Mouse (Mus musculus): ENCODE data around the gene Cpd. TPM values are rescaled to one million over a fixed set of nuclear protein-coding genes. Genes with fewer than 3 reads are reported as not detected.

Gene Cpd
- polyA plus RNA-seq, 1 experiment from 2014 or later: 6.1 TPM

GRCm38 (mm10) chr11:76836317-76836716 lies 10.5 kb downstream of the Cpd start:
- H3K36me3 ChIP-seq (ENCODE audit: control insufficient read depth, insufficient read depth, low read length): peaks cover 7% of the 10 kb centered on the region
- H3K27me3 ChIP-seq (ENCODE audit: control insufficient read depth, insufficient read depth, low read depth, low read length): no peaks in the 10 kb centered on the region
- H3K4me2 ChIP-seq (ENCODE audit: low read length): no peak overlapping the region
- no peak overlapping the region for H3K9ac ChIP-seq (ENCODE audit: low read depth, low read length)
- H3K4me3 ChIP-seq (ENCODE audit: low read depth, low read length): no peak overlapping the region
- H3K9me3 ChIP-seq (replicated peaks; ENCODE audit: control insufficient read depth, low read length, poor library complexity, severe bottlenecking): no peaks in the 10 kb centered on the region
- 74% methylated on average over 6 of the region's 6 CpGs for WGBS
- H3K27ac ChIP-seq (ENCODE audit: low read length): no peak overlapping the region
- no peak for ATAC-seq
- peaks cover 5% of the 10 kb centered on the region; the same call in 1 of the 2 replicates for H3K4me1 ChIP-seq (ENCODE audit: control insufficient read depth, insufficient read depth, low read length)

- no peak overlapping the region for H3K4me2 ChIP-seq (ENCODE audit: low read length)
- WGBS: 81% methylated on average over 5 of the region's 5 CpGs
- no peaks in the 10 kb centered on the region for H3K27me3 ChIP-seq (ENCODE audit: control insufficient read depth, insufficient read depth, low read depth, low read length)
- no peak overlapping the region for H3K27ac ChIP-seq (ENCODE audit: low read length)
- H3K4me1 ChIP-seq (ENCODE audit: control insufficient read depth, insufficient read depth, low read length): peaks cover 5% of the 10 kb centered on the region; the same call in 1 of the 2 replicates
- peaks cover 7% of the 10 kb centered on the region for H3K36me3 ChIP-seq (ENCODE audit: control insufficient read depth, insufficient read depth, low read length)
- no peak overlapping the region for H3K9ac ChIP-seq (ENCODE audit: low read depth, low read length)
- H3K4me3 ChIP-seq (ENCODE audit: low read depth, low read length): no peak overlapping the region
- no peaks in the 10 kb centered on the region for H3K9me3 ChIP-seq (replicated peaks; ENCODE audit: control insufficient read depth, low read length, poor library complexity, severe bottlenecking)
- ATAC-seq: no peak
Observed at GRCm38 (mm10) chr11:76835868-76836267, 10.9 kb downstream of the Cpd start.

GRCm38 (mm10) chr11:76834665-76835064 lies 12.2 kb downstream of the Cpd start:
- H3K9me3 ChIP-seq (replicated peaks; ENCODE audit: control insufficient read depth, low read length, poor library complexity, severe bottlenecking): no peaks in the 10 kb centered on the region
- 88% methylated on average over 1 of the region's 1 CpGs for WGBS
- H3K27me3 ChIP-seq (ENCODE audit: control insufficient read depth, insufficient read depth, low read depth, low read length): no peaks in the 10 kb centered on the region
- ATAC-seq: no peak
- H3K4me2 ChIP-seq (ENCODE audit: low read length): no peak overlapping the region
- H3K4me1 ChIP-seq (ENCODE audit: control insufficient read depth, insufficient read depth, low read length): peaks cover 5% of the 10 kb centered on the region; the same call in 1 of the 2 replicates
- no peak overlapping the region for H3K4me3 ChIP-seq (ENCODE audit: low read depth, low read length)
- no peak overlapping the region for H3K9ac ChIP-seq (ENCODE audit: low read depth, low read length)
- H3K27ac ChIP-seq (ENCODE audit: low read length): no peak overlapping the region
- peaks cover 5% of the 10 kb centered on the region for H3K36me3 ChIP-seq (ENCODE audit: control insufficient read depth, insufficient read depth, low read length)

GRCm38 (mm10) chr11:76824885-76825265 lies 21.9 kb downstream of the Cpd start:
- H3K27ac ChIP-seq (ENCODE audit: low read length): no peak overlapping the region
- H3K4me2 ChIP-seq (ENCODE audit: low read length): no peak overlapping the region
- no peaks in the 10 kb centered on the region for H3K9me3 ChIP-seq (replicated peaks; ENCODE audit: control insufficient read depth, low read length, poor library complexity, severe bottlenecking)
- H3K9ac ChIP-seq (ENCODE audit: low read depth, low read length): no peak overlapping the region
- no peak overlapping the region for H3K4me3 ChIP-seq (ENCODE audit: low read depth, low read length)
- WGBS: 90% methylated on average over 9 of the region's 9 CpGs
- no peak for ATAC-seq
- H3K36me3 ChIP-seq (ENCODE audit: control insufficient read depth, insufficient read depth, low read length): no peaks in the 10 kb centered on the region
- no peaks in the 10 kb centered on the region for H3K4me1 ChIP-seq (ENCODE audit: control insufficient read depth, insufficient read depth, low read length)
- no peaks in the 10 kb centered on the region for H3K27me3 ChIP-seq (ENCODE audit: control insufficient read depth, insufficient read depth, low read depth, low read length)

GRCm38 (mm10) chr11:76824238-76824884 lies 22.5 kb downstream of the Cpd start:
- ATAC-seq: no peak
- Histone ChIP-seq H3K9me3 (replicated peaks; ENCODE audit: control insufficient read depth, low read length, poor library complexity, severe bottlenecking) (no peaks in the 10 kb centered on the region), H3K4me1 (ENCODE audit: control insufficient read depth, insufficient read depth, low read length) (no peaks in the 10 kb centered on the region), H3K4me2 (ENCODE audit: low read length) (no peak overlapping the region), H3K36me3 (ENCODE audit: control insufficient read depth, insufficient read depth, low read length) (no peaks in the 10 kb centered on the region), H3K9ac (ENCODE audit: low read depth, low read length) (no peak overlapping the region), H3K27ac (ENCODE audit: low read length) (no peak overlapping the region), H3K4me3 (ENCODE audit: low read depth, low read length) (no peak overlapping the region), H3K27me3 (ENCODE audit: control insufficient read depth, insufficient read depth, low read depth, low read length) (no peaks in the 10 kb centered on the region)
- WGBS: 90% methylated on average over 7 of the region's 7 CpGs

- Histone ChIP-seq H3K4me2 (ENCODE audit: low read length) (no peak overlapping the region), H3K27me3 (ENCODE audit: control insufficient read depth, insufficient read depth, low read depth, low read length) (no peaks in the 10 kb centered on the region), H3K9me3 (replicated peaks; ENCODE audit: control insufficient read depth, low read length, poor library complexity, severe bottlenecking) (no peaks in the 10 kb centered on the region), H3K4me1 (ENCODE audit: control insufficient read depth, insufficient read depth, low read length) (no peaks in the 10 kb centered on the region), H3K27ac (ENCODE audit: low read length) (no peak overlapping the region), H3K36me3 (ENCODE audit: control insufficient read depth, insufficient read depth, low read length) (no peaks in the 10 kb centered on the region), H3K4me3 (ENCODE audit: low read depth, low read length) (no peak overlapping the region), H3K9ac (ENCODE audit: low read depth, low read length) (no peak overlapping the region)
- WGBS: 93% methylated on average over 3 of the region's 3 CpGs
- ATAC-seq: no peak
Observed at GRCm38 (mm10) chr11:76823641-76824040, 23.2 kb downstream of the Cpd start.

GRCm38 (mm10) chr11:76821353-76821752 lies 25.5 kb downstream of the Cpd start:
- no peaks in the 10 kb centered on the region for H3K36me3 ChIP-seq (ENCODE audit: control insufficient read depth, insufficient read depth, low read length)
- WGBS: 86% methylated on average over 3 of the region's 3 CpGs
- no peak overlapping the region for H3K4me3 ChIP-seq (ENCODE audit: low read depth, low read length)
- no peak for ATAC-seq
- no peaks in the 10 kb centered on the region for H3K4me1 ChIP-seq (ENCODE audit: control insufficient read depth, insufficient read depth, low read length)
- H3K9me3 ChIP-seq (replicated peaks; ENCODE audit: control insufficient read depth, low read length, poor library complexity, severe bottlenecking): no peaks in the 10 kb centered on the region
- no peaks in the 10 kb centered on the region for H3K27me3 ChIP-seq (ENCODE audit: control insufficient read depth, insufficient read depth, low read depth, low read length)
- H3K27ac ChIP-seq (ENCODE audit: low read length): no peak overlapping the region
- no peak overlapping the region for H3K9ac ChIP-seq (ENCODE audit: low read depth, low read length)
- no peak overlapping the region for H3K4me2 ChIP-seq (ENCODE audit: low read length)

GRCm38 (mm10) chr11:76817664-76818063 lies 29.2 kb downstream of the Cpd start:
- no peak overlapping the region for H3K4me2 ChIP-seq (ENCODE audit: low read length)
- H3K27me3 ChIP-seq (ENCODE audit: control insufficient read depth, insufficient read depth, low read depth, low read length): no peaks in the 10 kb centered on the region
- 92% methylated on average over 3 of the region's 3 CpGs for WGBS
- H3K9ac ChIP-seq (ENCODE audit: low read depth, low read length): no peak overlapping the region
- no peak overlapping the region for H3K27ac ChIP-seq (ENCODE audit: low read length)
- H3K36me3 ChIP-seq (ENCODE audit: control insufficient read depth, insufficient read depth, low read length): peaks cover 3% of the 10 kb centered on the region; the same call in 1 of the 2 replicates
- no peak overlapping the region for H3K4me3 ChIP-seq (ENCODE audit: low read depth, low read length)
- no peaks in the 10 kb centered on the region for H3K9me3 ChIP-seq (replicated peaks; ENCODE audit: control insufficient read depth, low read length, poor library complexity, severe bottlenecking)
- H3K4me1 ChIP-seq (ENCODE audit: control insufficient read depth, insufficient read depth, low read length): no peaks in the 10 kb centered on the region
- ATAC-seq: no peak

GRCm38 (mm10) chr11:76810706-76811495 lies 35.9 kb downstream of the Cpd start:
- no peaks in the 10 kb centered on the region for H3K4me1 ChIP-seq (ENCODE audit: control insufficient read depth, insufficient read depth, low read length)
- 86% methylated on average over 9 of the region's 9 CpGs for WGBS
- no peak overlapping the region for H3K4me2 ChIP-seq (ENCODE audit: low read length)
- H3K9ac ChIP-seq (ENCODE audit: low read depth, low read length): no peak overlapping the region
- no peaks in the 10 kb centered on the region for H3K9me3 ChIP-seq (replicated peaks; ENCODE audit: control insufficient read depth, low read length, poor library complexity, severe bottlenecking)
- no peaks in the 10 kb centered on the region for H3K27me3 ChIP-seq (ENCODE audit: control insufficient read depth, insufficient read depth, low read depth, low read length)
- no peak for ATAC-seq
- no peak overlapping the region for H3K4me3 ChIP-seq (ENCODE audit: low read depth, low read length)
- H3K27ac ChIP-seq (ENCODE audit: low read length): no peak overlapping the region
- H3K36me3 ChIP-seq (ENCODE audit: control insufficient read depth, insufficient read depth, low read length): peaks cover 20% of the 10 kb centered on the region

Data from midbrain, embryonic 16.5 days (tissue).